Mouse (Mus musculus): Measurements from ENCODE around the gene Btbd1. TPM values are rescaled to one million over a fixed set of nuclear protein-coding genes. Genes with fewer than 3 reads are reported as not detected.

Btbd1 gene
- 9.3 and 9.7 TPM in 2 replicates for polyA plus RNA-seq (2012)

GRCm38 (mm10) chr7:81829379-81829894 lies at the start of gene Btbd1:
Gene Btbd1 (minus strand): TSS chr7:81829431.

GRCm38 (mm10) chr7:81858968-81859721 lies 29.9 kb upstream of the Btbd1 start, which contains the start of gene Tm6sf1:
Gene Tm6sf1 (plus strand): TSS chr7:81859001.

DNA sequence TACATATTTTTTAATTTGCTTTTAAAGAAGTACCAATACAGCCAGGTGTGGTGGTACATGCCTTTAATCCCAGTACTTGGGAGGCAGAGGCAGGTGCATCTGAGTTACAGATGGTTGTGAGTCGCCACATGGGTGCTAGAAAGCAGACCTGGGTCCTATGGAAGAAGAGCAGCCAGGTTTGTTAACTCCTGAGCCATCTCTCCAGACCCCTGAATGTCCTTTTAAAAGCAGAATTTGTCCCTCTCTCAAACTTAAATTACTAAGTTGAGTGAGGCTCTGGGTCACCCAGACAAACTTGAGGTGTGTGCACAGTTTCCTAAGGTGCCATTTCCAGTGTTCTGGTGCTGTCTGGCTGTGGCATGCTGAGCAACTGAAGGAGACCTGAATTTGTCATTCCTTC lies 26.5 kb upstream of the Btbd1 start, which contains the start of gene Gm10160:
Gm10160 (minus strand) TSS at position 101 of the 400 bp plus-strand sequence.

GRCm38 (mm10) chr7:81789095-81789757 lies 40.0 kb downstream of the Btbd1 start, which contains the start of gene 3110040N11Rik:
Gene 3110040N11Rik (minus strand): TSS chr7:81789478.

GRCm38 (mm10) chr7:81762180-81763109 lies 66.8 kb downstream of the Btbd1 start, which contains the start of gene Ramac:
Gene Ramac (plus strand): TSS chr7:81762925.

Other genes starting within 250 kb of the Btbd1 start
- 1.5 and 2.8 TPM in 2 replicates for gene Homer2, start 121.9 kb downstream of the Btbd1 start, polyA plus RNA-seq (2012)
- gene Ramac, start 66.5 kb downstream of the Btbd1 start, polyA plus RNA-seq (2012): 34.3 and 44.4 TPM in 2 replicates
- gene 3110040N11Rik, start 40.0 kb downstream of the Btbd1 start, polyA plus RNA-seq (2012): 23.8 and 25.7 TPM in 2 replicates
- not detected in 2 replicates for gene Gm10160, start 26.4 kb upstream of the Btbd1 start, polyA plus RNA-seq (2012)
- 104 and 113 TPM in 2 replicates for gene Tm6sf1, start 29.6 kb upstream of the Btbd1 start, polyA plus RNA-seq (2012)
- gene Hdgfl3, start 105.0 kb upstream of the Btbd1 start, polyA plus RNA-seq (2012): 0.43 and 1.1 TPM in 2 replicates
- not detected in 2 replicates for gene Bnc1, start 162.9 kb upstream of the Btbd1 start, polyA plus RNA-seq (2012)